Mouse (Mus musculus): Measurements from ENCODE around the gene Tcf7l1. TPM values are rescaled to one million over a fixed set of nuclear protein-coding genes. Genes with fewer than 3 reads are reported as not detected.
A peak's percentile ranks its signal among the peaks of the same experiment; 100 is the strongest.

Gene Tcf7l1
- polyA plus RNA-seq, 1 experiment from 2014 or later: 42.4 TPM

GRCm38 (mm10) chr6:72723143-72723542 is 65.9 kb downstream of the Tcf7l1 start:
- Histone ChIP-seq H3K9ac (ENCODE audit: low read length) (no peak overlapping the region), H3K4me3 (ENCODE audit: low read depth, low read length) (no peak overlapping the region), H3K27ac (replicated peaks; ENCODE audit: low read depth, low read length) (0 out of 2 replicates have a peak overlapping the region, but pooled peaks have one; percentile 21), H3K36me3 (ENCODE audit: control insufficient read depth, insufficient read depth, low read length) (no peaks in the 10 kb centered on the region), H3K4me1 (ENCODE audit: control insufficient read depth, insufficient read depth, low read length) (peaks cover 37% of the 10 kb centered on the region), H3K9me3 (ENCODE audit: control insufficient read depth, low read length) (no peaks in the 10 kb centered on the region), H3K27me3 (ENCODE audit: control insufficient read depth, insufficient read depth, low read length) (no peaks in the 10 kb centered on the region), H3K4me2 (ENCODE audit: low read depth, severe bottlenecking) (no peak overlapping the region)
- ATAC-seq (ENCODE audit: insufficient number of reproducible peaks, low FRiP score, low TSS enrichment, low read depth) (no peak), DNase-seq (ENCODE audit: low spot score) (no peak)
- WGBS: 86% methylated on average over 4 of the region's 4 CpGs

- ATAC-seq (ENCODE audit: insufficient number of reproducible peaks, low FRiP score, low TSS enrichment, low read depth) (no peak), DNase-seq (ENCODE audit: low spot score) (no peak)
- 83% methylated on average over 3 of the region's 3 CpGs for WGBS
- Histone ChIP-seq H3K4me2 (ENCODE audit: low read depth, severe bottlenecking) (no peak overlapping the region), H3K4me3 (ENCODE audit: low read depth, low read length) (no peak overlapping the region), H3K9ac (ENCODE audit: low read length) (no peak overlapping the region), H3K27me3 (ENCODE audit: control insufficient read depth, insufficient read depth, low read length) (no peaks in the 10 kb centered on the region), H3K9me3 (ENCODE audit: control insufficient read depth, low read length) (no peaks in the 10 kb centered on the region), H3K36me3 (ENCODE audit: control insufficient read depth, insufficient read depth, low read length) (no peaks in the 10 kb centered on the region), H3K27ac (replicated peaks; ENCODE audit: low read depth, low read length) (peak overlapping the region; percentile 49), H3K4me1 (ENCODE audit: control insufficient read depth, insufficient read depth, low read length) (peaks cover 35% of the 10 kb centered on the region)
Observed at GRCm38 (mm10) chr6:72720852-72721251, 68.2 kb downstream of the Tcf7l1 start.

- DNase-seq (ENCODE audit: low spot score): no peak
- no peak overlapping the region for H3K4me2 ChIP-seq (ENCODE audit: low read depth, severe bottlenecking)
- WGBS: 41% methylated on average over 4 of the region's 4 CpGs
- no peaks in the 10 kb centered on the region for H3K27me3 ChIP-seq (ENCODE audit: control insufficient read depth, insufficient read depth, low read length)
- peaks cover 44% of the 10 kb centered on the region for H3K4me1 ChIP-seq (ENCODE audit: control insufficient read depth, insufficient read depth, low read length)
- H3K9me3 ChIP-seq (ENCODE audit: control insufficient read depth, low read length): no peaks in the 10 kb centered on the region
- H3K9ac ChIP-seq (ENCODE audit: low read length): no peak overlapping the region
- peak overlapping the region; percentile 26; the same call in 1 of the 2 replicates for H3K27ac ChIP-seq (replicated peaks; ENCODE audit: low read depth, low read length)
- no peak overlapping the region for H3K4me3 ChIP-seq (ENCODE audit: low read depth, low read length)
- no peaks in the 10 kb centered on the region for H3K36me3 ChIP-seq (ENCODE audit: control insufficient read depth, insufficient read depth, low read length)
- ATAC-seq (ENCODE audit: insufficient number of reproducible peaks, low FRiP score, low TSS enrichment, low read depth): no peak
Observed at GRCm38 (mm10) chr6:72714726-72715125, 74.3 kb downstream of the Tcf7l1 start.

DNA sequence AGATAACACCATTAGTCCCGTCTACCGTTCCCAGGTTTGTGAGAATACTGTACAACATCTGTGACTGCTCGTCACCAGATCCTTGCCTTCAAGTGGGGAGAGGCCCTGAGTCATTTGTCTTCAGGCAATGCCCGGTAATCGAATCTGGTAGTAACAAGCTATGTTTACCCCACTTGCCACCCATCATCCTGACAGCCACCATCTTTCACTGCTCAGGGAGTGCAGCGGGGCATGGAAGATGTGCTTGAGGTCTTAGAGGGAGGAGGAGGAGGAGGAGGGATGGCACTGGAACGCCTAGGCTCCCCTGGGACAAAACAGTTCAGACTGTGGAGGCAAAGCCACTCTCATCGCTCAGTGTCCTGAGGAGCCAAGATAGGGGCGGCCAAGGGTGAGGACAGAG is 74.8 kb downstream of the Tcf7l1 start:
- no peak overlapping the region for H3K4me3 ChIP-seq (ENCODE audit: low read depth, low read length)
- WGBS: 19% methylated on average over 9 of the region's 9 CpGs
- DNase-seq (ENCODE audit: low spot score): no peak
- ATAC-seq (ENCODE audit: insufficient number of reproducible peaks, low FRiP score, low TSS enrichment, low read depth): no peak
- H3K4me1 ChIP-seq (ENCODE audit: control insufficient read depth, insufficient read depth, low read length): peaks cover 44% of the 10 kb centered on the region
- H3K36me3 ChIP-seq (ENCODE audit: control insufficient read depth, insufficient read depth, low read length): no peaks in the 10 kb centered on the region
- H3K27me3 ChIP-seq (ENCODE audit: control insufficient read depth, insufficient read depth, low read length): no peaks in the 10 kb centered on the region
- no peak overlapping the region for H3K4me2 ChIP-seq (ENCODE audit: low read depth, severe bottlenecking)
- H3K27ac ChIP-seq (replicated peaks; ENCODE audit: low read depth, low read length): peak overlapping the region; percentile 21; the same call in 1 of the 2 replicates
- no peak overlapping the region for H3K9ac ChIP-seq (ENCODE audit: low read length)
- no peaks in the 10 kb centered on the region for H3K9me3 ChIP-seq (ENCODE audit: control insufficient read depth, low read length)

DNA sequence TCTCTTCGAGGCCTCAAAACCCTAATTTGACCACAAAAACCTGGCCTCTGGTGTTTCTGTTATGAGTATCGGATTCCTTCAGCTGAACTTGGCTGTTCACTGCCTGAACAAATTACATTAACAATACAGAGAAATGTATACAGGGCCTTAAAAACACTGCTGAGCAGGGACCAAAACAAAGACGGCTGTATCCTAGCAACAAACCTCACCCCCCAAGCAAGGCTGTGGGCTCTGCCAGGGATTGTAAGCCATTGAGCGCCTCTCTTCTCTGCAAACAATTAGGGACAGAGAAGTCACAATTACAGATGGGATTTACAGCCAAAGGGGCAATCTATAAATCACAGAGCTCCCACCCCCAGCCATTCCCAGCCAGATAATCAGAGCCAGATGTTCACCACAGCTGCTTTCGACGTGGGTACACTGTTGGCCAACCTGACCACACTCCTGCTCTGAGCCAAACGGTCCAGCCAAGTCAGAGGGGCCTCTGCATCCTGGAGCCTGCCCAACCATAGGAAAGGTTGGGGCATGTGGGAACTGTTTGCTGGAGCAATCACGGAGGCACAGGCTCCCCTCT is 77.5 kb downstream of the Tcf7l1 start:
- Histone ChIP-seq H3K36me3 (ENCODE audit: control insufficient read depth, insufficient read depth, low read length) (no peaks in the 10 kb centered on the region), H3K9ac (ENCODE audit: low read length) (peak overlapping the region; percentile 49), H3K9me3 (ENCODE audit: control insufficient read depth, low read length) (no peaks in the 10 kb centered on the region), H3K27me3 (ENCODE audit: control insufficient read depth, insufficient read depth, low read length) (no peaks in the 10 kb centered on the region), H3K4me2 (ENCODE audit: low read depth, severe bottlenecking) (peak overlapping the region; percentile 41), H3K4me3 (ENCODE audit: low read depth, low read length) (no peak overlapping the region), H3K4me1 (ENCODE audit: control insufficient read depth, insufficient read depth, low read length) (peaks cover 56% of the 10 kb centered on the region), H3K27ac (replicated peaks; ENCODE audit: low read depth, low read length) (peak overlapping the region; percentile 97)
- WGBS: 3% methylated on average over 8 of the region's 8 CpGs
- ATAC-seq (ENCODE audit: insufficient number of reproducible peaks, low FRiP score, low TSS enrichment, low read depth): peak; percentile 92
- DNase-seq (ENCODE audit: low spot score): peak; percentile 93

- no peaks in the 10 kb centered on the region for H3K36me3 ChIP-seq (ENCODE audit: control insufficient read depth, insufficient read depth, low read length)
Observed at GRCm38 (mm10) chr6:72710897-72711507, 78.1 kb downstream of the Tcf7l1 start.

GRCm38 (mm10) chr6:72699467-72700126 is 89.5 kb downstream of the Tcf7l1 start:
- H3K36me3 ChIP-seq (ENCODE audit: control insufficient read depth, insufficient read depth, low read length): no peaks in the 10 kb centered on the region; the same call in 1 of the 2 replicates
- H3K27ac ChIP-seq (replicated peaks; ENCODE audit: low read depth, low read length): no peak overlapping the region
- H3K4me1 ChIP-seq (ENCODE audit: control insufficient read depth, insufficient read depth, low read length): peaks cover 9% of the 10 kb centered on the region
- no peak overlapping the region for H3K4me3 ChIP-seq (ENCODE audit: low read depth, low read length)
- no peak for DNase-seq (ENCODE audit: low spot score)
- no peaks in the 10 kb centered on the region for H3K27me3 ChIP-seq (ENCODE audit: control insufficient read depth, insufficient read depth, low read length)
- no peak for ATAC-seq (ENCODE audit: insufficient number of reproducible peaks, low FRiP score, low TSS enrichment, low read depth)
- H3K9me3 ChIP-seq (ENCODE audit: control insufficient read depth, low read length): no peaks in the 10 kb centered on the region
- H3K9ac ChIP-seq (ENCODE audit: low read length): no peak overlapping the region
- 69% methylated on average over 5 of the region's 5 CpGs for WGBS
- no peak overlapping the region for H3K4me2 ChIP-seq (ENCODE audit: low read depth, severe bottlenecking)

More at GRCm38 (mm10) chr6:72710897-72711507, 78.1 kb downstream of the Tcf7l1 start:
- Histone ChIP-seq H3K27me3 (ENCODE audit: control insufficient read depth, insufficient read depth, low read length) (no peaks in the 10 kb centered on the region), H3K4me3 (ENCODE audit: low read depth, low read length) (no peak overlapping the region), H3K9ac (ENCODE audit: low read length) (peak overlapping the region; percentile 49), H3K4me2 (ENCODE audit: low read depth, severe bottlenecking) (peak overlapping the region; percentile 41), H3K9me3 (ENCODE audit: control insufficient read depth, low read length) (no peaks in the 10 kb centered on the region), H3K4me1 (ENCODE audit: control insufficient read depth, insufficient read depth, low read length) (peaks cover 56% of the 10 kb centered on the region), H3K27ac (replicated peaks; ENCODE audit: low read depth, low read length) (peak overlapping the region; percentile 97)
- peak; percentile 28 for ATAC-seq (ENCODE audit: insufficient number of reproducible peaks, low FRiP score, low TSS enrichment, low read depth)
- 11% methylated on average over 10 of the region's 10 CpGs for WGBS
- DNase-seq (ENCODE audit: low spot score): peak; percentile 58

DNA sequence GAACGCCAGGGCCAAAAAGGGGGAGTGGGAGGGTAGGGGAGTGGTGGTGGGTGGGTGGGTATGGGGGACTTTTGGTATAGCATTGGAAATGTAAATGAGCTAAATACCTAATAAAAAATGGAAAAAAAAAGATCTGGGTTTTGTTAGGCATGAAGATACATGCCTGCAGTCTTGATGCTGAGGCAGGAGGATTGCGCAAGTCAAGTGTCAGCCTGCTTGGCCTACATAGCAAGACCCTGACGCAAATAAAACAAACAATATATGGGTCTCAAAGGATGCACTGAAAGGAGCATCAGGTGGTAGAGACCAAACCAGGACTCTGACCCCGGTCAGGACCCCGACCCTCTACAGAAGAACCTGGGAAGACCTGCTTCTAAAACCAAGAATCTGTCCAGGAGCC is 90.5 kb downstream of the Tcf7l1 start:
- Histone ChIP-seq H3K27me3 (ENCODE audit: control insufficient read depth, insufficient read depth, low read length) (no peaks in the 10 kb centered on the region), H3K4me3 (ENCODE audit: low read depth, low read length) (no peak overlapping the region), H3K9me3 (ENCODE audit: control insufficient read depth, low read length) (no peaks in the 10 kb centered on the region), H3K9ac (ENCODE audit: low read length) (no peak overlapping the region), H3K4me2 (ENCODE audit: low read depth, severe bottlenecking) (no peak overlapping the region), H3K36me3 (ENCODE audit: control insufficient read depth, insufficient read depth, low read length) (no peaks in the 10 kb centered on the region; the same call in 1 of the 2 replicates), H3K4me1 (ENCODE audit: control insufficient read depth, insufficient read depth, low read length) (peaks cover 10% of the 10 kb centered on the region), H3K27ac (replicated peaks; ENCODE audit: low read depth, low read length) (no peak overlapping the region)
- 98% methylated on average over 5 of the region's 5 CpGs for WGBS
- no peak for DNase-seq (ENCODE audit: low spot score)
- no peak for ATAC-seq (ENCODE audit: insufficient number of reproducible peaks, low FRiP score, low TSS enrichment, low read depth)
